Mouse (Mus musculus) spleen, adult 2 months (tissue): ENCODE results near the gene Ppp1r37.

Experiments used
- CTCF ChIP-seq: fragments of 200-500 bp; IDR thresholded peaks from 2 replicates; pipeline ENCODE4 v1.5.1; 2011; ENCODE audit warnings: mild to moderate bottlenecking, inconsistent platforms; ENCODE audit not compliant: insufficient read depth, insufficient read length, insufficient replicate concordance; ENCODE audit errors: extremely low read depth
- POLR2A ChIP-seq: fragments of 200-500 bp; IDR thresholded peaks from 2 replicates; pipeline ENCODE4 v1.6.1; 2011; ENCODE audit warnings: low read depth, low read length, inconsistent platforms

- TF ChIP-seq CTCF (no peak), POLR2A (no peak)
Observed at GRCm38 (mm10) chr7:19603055-19603454, 40.2 kb upstream of the Ppp1r37 start.
